Mouse (Mus musculus) embryonic fibroblast, embryonic 13.5 days (primary cell): ENCODE results near the gene Xiap.

ENCODE experiments used
- CTCF ChIP-seq: IDR thresholded peaks from 2 replicates; pipeline ENCODE4 v1.5.1; 2011; ENCODE audit warnings: mild to moderate bottlenecking, control low read depth, low read length, moderate library complexity, borderline replicate concordance; ENCODE audit not compliant: insufficient read depth
- POLR2A ChIP-seq: IDR thresholded peaks from 2 replicates; pipeline ENCODE4 v1.6.1; 2011; ENCODE audit warnings: low read depth, mild to moderate bottlenecking, control low read depth, low read length, moderate library complexity

DNA sequence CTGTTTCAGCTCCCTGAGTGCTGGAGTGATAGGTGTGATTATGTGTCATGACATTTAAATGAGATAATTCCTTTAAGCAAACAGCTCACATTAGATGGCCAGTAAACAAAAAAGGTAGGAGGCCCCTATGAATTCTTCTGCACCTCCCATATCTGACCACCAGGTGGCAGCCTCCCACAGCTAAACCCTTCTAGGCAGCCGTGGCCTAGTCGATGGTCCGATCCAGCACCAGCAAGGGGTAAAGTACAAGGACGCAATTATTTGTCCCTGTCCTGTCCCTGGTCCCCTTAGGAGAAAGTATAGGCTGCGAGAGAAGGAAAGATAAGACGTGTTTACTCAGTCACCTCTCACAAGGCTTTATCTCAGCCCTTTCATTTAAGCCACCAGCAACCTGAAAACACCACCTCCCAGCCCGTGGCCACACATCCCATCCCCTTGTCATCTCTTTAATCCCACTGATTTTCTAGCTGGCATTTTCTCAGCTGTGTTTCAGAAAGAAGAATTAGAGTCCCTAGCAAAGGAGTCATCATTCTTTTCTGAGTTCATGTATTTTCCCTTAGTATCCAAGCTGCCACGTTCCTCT, 26.3 kb upstream of the Xiap start:
- TF ChIP-seq CTCF (peak; percentile 58; the same call in 1 of the 2 replicates), POLR2A (no peak)
